Mouse (Mus musculus): ENCODE results near the gene Bscl2. TPM values are rescaled to one million over a fixed set of nuclear protein-coding genes. Genes with fewer than 3 reads are reported as not detected.

Bscl2 gene
- polyA plus RNA-seq, 1 experiment from 2014 or later: 62.4 TPM

Small RNA genes within 50 kb of the gene (microRNA-seq; reads per million reads assigned to microRNA genes)
- gene Mir5136: 0.79 reads per million

Other genes with a start within 250 kb of the Bscl2 start
- 15.7 and 16.3 TPM in 2 replicates for gene Slc22a8, start 246.2 kb upstream of the Bscl2 start, polyA plus RNA-seq (2015; fragmentation: Nextera tagmentation; extraction: Ambion mirVana)
- gene Slc22a6, start 219.4 kb upstream of the Bscl2 start, polyA plus RNA-seq (2015; fragmentation: Nextera tagmentation; extraction: Ambion mirVana): 48.8 and 59.4 TPM in 2 replicates
- gene Chrm1, start 173.7 kb upstream of the Bscl2 start, polyA plus RNA-seq (2015; fragmentation: Nextera tagmentation; extraction: Ambion mirVana): 0.11 and 0.14 TPM in 2 replicates
- 141 and 146 TPM in 2 replicates for gene Slc3a2, start 114.1 kb upstream of the Bscl2 start, polyA plus RNA-seq (2015; fragmentation: Nextera tagmentation; extraction: Ambion mirVana)
- gene Wdr74, start 101.6 kb upstream of the Bscl2 start, polyA plus RNA-seq (2015; fragmentation: Nextera tagmentation; extraction: Ambion mirVana): 101 and 108 TPM in 2 replicates
- 1.9 and 2.0 TPM in 2 replicates for gene 1700092M07Rik, start 96.7 kb upstream of the Bscl2 start, polyA plus RNA-seq (2015; fragmentation: Nextera tagmentation; extraction: Ambion mirVana)
- 150 and 154 TPM in 2 replicates for gene Stx5a, start 96.1 kb upstream of the Bscl2 start, polyA plus RNA-seq (2015; fragmentation: Nextera tagmentation; extraction: Ambion mirVana)
- 213 and 218 TPM in 2 replicates for gene Nxf1, start 80.4 kb upstream of the Bscl2 start, polyA plus RNA-seq (2015; fragmentation: Nextera tagmentation; extraction: Ambion mirVana)
- gene Tmem223, start 66.5 kb upstream of the Bscl2 start, polyA plus RNA-seq (2015; fragmentation: Nextera tagmentation; extraction: Ambion mirVana): 197 and 215 TPM in 2 replicates
- 89.4 and 92.5 TPM in 2 replicates for gene Tmem179b, start 63.0 kb upstream of the Bscl2 start, polyA plus RNA-seq (2015; fragmentation: Nextera tagmentation; extraction: Ambion mirVana)
- 37.2 and 39.0 TPM in 2 replicates for gene Taf6l, start 51.0 kb upstream of the Bscl2 start, polyA plus RNA-seq (2015; fragmentation: Nextera tagmentation; extraction: Ambion mirVana)
- 168 and 176 TPM in 2 replicates for gene Polr2g, start 38.9 kb upstream of the Bscl2 start, polyA plus RNA-seq (2015; fragmentation: Nextera tagmentation; extraction: Ambion mirVana)
- 6.2 and 6.4 TPM in 2 replicates for gene Zbtb3, start 34.9 kb upstream of the Bscl2 start, polyA plus RNA-seq (2015; fragmentation: Nextera tagmentation; extraction: Ambion mirVana)
- 53.0 and 63.0 TPM in 2 replicates for gene Ttc9c, start 18.1 kb upstream of the Bscl2 start, polyA plus RNA-seq (2015; fragmentation: Nextera tagmentation; extraction: Ambion mirVana)
- gene Hnrnpul2, start 17.5 kb upstream of the Bscl2 start, polyA plus RNA-seq (2015; fragmentation: Nextera tagmentation; extraction: Ambion mirVana): 5.4 and 5.9 TPM in 2 replicates
- not detected in 2 replicates for gene AC129217.1, start 7.7 kb upstream of the Bscl2 start, polyA plus RNA-seq (2015; fragmentation: Nextera tagmentation; extraction: Ambion mirVana)
- gene Gng3, start 1.7 kb downstream of the Bscl2 start, polyA plus RNA-seq (2015; fragmentation: Nextera tagmentation; extraction: Ambion mirVana): 3.2 and 5.4 TPM in 2 replicates
- gene Lrrn4cl, start 13.3 kb downstream of the Bscl2 start, polyA plus RNA-seq (2015; fragmentation: Nextera tagmentation; extraction: Ambion mirVana): 0.75 and 1.0 TPM in 2 replicates
- 195 and 197 TPM in 2 replicates for gene Ubxn1, start 34.0 kb downstream of the Bscl2 start, polyA plus RNA-seq (2015; fragmentation: Nextera tagmentation; extraction: Ambion mirVana)
- 69.3 and 71.4 TPM in 2 replicates for gene Uqcc3, start 43.5 kb downstream of the Bscl2 start, polyA plus RNA-seq (2015; fragmentation: Nextera tagmentation; extraction: Ambion mirVana)
- 78.4 and 84.3 TPM in 2 replicates for gene Lbhd1, start 46.3 kb downstream of the Bscl2 start, polyA plus RNA-seq (2015; fragmentation: Nextera tagmentation; extraction: Ambion mirVana)
- not detected in 2 replicates for gene Gm49403, start 46.5 kb downstream of the Bscl2 start, polyA plus RNA-seq (2015; fragmentation: Nextera tagmentation; extraction: Ambion mirVana)
- 93.0 and 94.3 TPM in 2 replicates for gene 1810009A15Rik, start 51.4 kb downstream of the Bscl2 start, polyA plus RNA-seq (2015; fragmentation: Nextera tagmentation; extraction: Ambion mirVana)
- gene Gm49416, start 51.5 kb downstream of the Bscl2 start, polyA plus RNA-seq (2015; fragmentation: Nextera tagmentation; extraction: Ambion mirVana): 1.2 TPM in 1 of 2 replicates, not detected in the other
- gene Ints5, start 55.5 kb downstream of the Bscl2 start, polyA plus RNA-seq (2015; fragmentation: Nextera tagmentation; extraction: Ambion mirVana): 49.5 and 53.1 TPM in 2 replicates
- 146 and 151 TPM in 2 replicates for gene Ganab, start 60.6 kb downstream of the Bscl2 start, polyA plus RNA-seq (2015; fragmentation: Nextera tagmentation; extraction: Ambion mirVana)
- 51.1 and 53.5 TPM in 2 replicates for gene B3gat3, start 82.9 kb downstream of the Bscl2 start, polyA plus RNA-seq (2015; fragmentation: Nextera tagmentation; extraction: Ambion mirVana)
- 4.3 and 4.5 TPM in 2 replicates for gene Rom1, start 91.9 kb downstream of the Bscl2 start, polyA plus RNA-seq (2015; fragmentation: Nextera tagmentation; extraction: Ambion mirVana)
- gene Eml3, start 92.1 kb downstream of the Bscl2 start, polyA plus RNA-seq (2015; fragmentation: Nextera tagmentation; extraction: Ambion mirVana): 33.2 and 34.1 TPM in 2 replicates
- gene Mta2, start 104.4 kb downstream of the Bscl2 start, polyA plus RNA-seq (2015; fragmentation: Nextera tagmentation; extraction: Ambion mirVana): 179 and 180 TPM in 2 replicates
- gene Tut1, start 116.4 kb downstream of the Bscl2 start, polyA plus RNA-seq (2015; fragmentation: Nextera tagmentation; extraction: Ambion mirVana): 36.0 and 38.3 TPM in 2 replicates
- gene Eef1g, start 129.6 kb downstream of the Bscl2 start, polyA plus RNA-seq (2015; fragmentation: Nextera tagmentation; extraction: Ambion mirVana): 436 and 455 TPM in 2 replicates
- 14.0 and 14.4 TPM in 2 replicates for gene Ahnak, start 151.8 kb downstream of the Bscl2 start, polyA plus RNA-seq (2015; fragmentation: Nextera tagmentation; extraction: Ambion mirVana)